10 mouse cellular contexts compared by ENCODE assay signal in genomic region chr16:4598891-4599543, GRCm38 (mm10). TPM values are rescaled to one million over a fixed set of nuclear protein-coding genes. Genes with fewer than 3 reads are reported as not detected.
A peak's percentile ranks its signal among the peaks of the same experiment; 100 is the strongest.
DNase-seq lines count a peak whose midpoint lies in the region; ATAC-seq and TF ChIP-seq lines count a peak whose summit lies in the region.
"Had no signal": no experiment of that assay in that cellular context is flagged by ENCODE, and none has a peak within 500 bp of the region (broad histone marks: within the 10 kb centered on the region; RNA-seq: fewer than 3 reads in every experiment).

No protein-coding gene starts in this region.

- TF ChIP-seq CTCF in forebrain, postnatal 0 days (IDR thresholded peaks at IDR 0.05; ENCODE audit: low read depth), result no peak
- no peak for TF ChIP-seq CTCF in liver, postnatal 0 days (IDR thresholded peaks at IDR 0.05; ENCODE audit: low read depth)

- no peak overlapping the region for H3K9ac ChIP-seq in forebrain, embryonic 12.5 days
- H3K9ac ChIP-seq in forebrain, postnatal 0 days, result no peak overlapping the region
- peak overlapping the region; percentile 26; the same call in 1 of the 2 replicates for H3K9ac ChIP-seq in neural tube, embryonic 11.5 days (ENCODE audit: low read length)
- H3K9ac ChIP-seq in liver, postnatal 0 days (replicated peaks), result no peak overlapping the region

- no peak for TF ChIP-seq EP300 in liver, postnatal 0 days (IDR thresholded peaks at IDR 0.05; ENCODE audit: low read depth)

- no peak for DNase-seq in forebrain, postnatal 0 days
- DNase-seq in neural tube, embryonic 11.5 days (ENCODE audit: low spot score), result peak; percentile 63
- no peak for DNase-seq in neural tube, embryonic 10.5 days (ENCODE audit: extremely low spot score, low spot score)
- DNase-seq in limb, embryonic 10.5 days (ENCODE audit: low spot score), result peak; percentile 36
- DNase-seq in MN1 (ENCODE audit: low spot score), result no peak
- DNase-seq in liver, postnatal 0 days, result no peak
- no peak for DNase-seq in adrenal gland, adult 18-20 months (ENCODE audit: low spot score in 2 of 2)
- DNase-seq: adrenal gland, adult 8-10 months had no signal

- H3K27ac ChIP-seq in forebrain, embryonic 12.5 days, result peak overlapping the region; percentile 70
- no peak overlapping the region for H3K27ac ChIP-seq in forebrain, postnatal 0 days (ENCODE audit: low read depth, low read length)
- peak overlapping the region; percentile 34; the same call in 1 of the 2 replicates for H3K27ac ChIP-seq in neural tube, embryonic 11.5 days (ENCODE audit: low read depth, low read length)
- H3K27ac ChIP-seq in limb, embryonic 10.5 days, result peak overlapping the region; percentile 59
- no peak overlapping the region for H3K27ac ChIP-seq in liver, postnatal 0 days (ENCODE audit: low read depth)
- H3K27ac ChIP-seq: left cerebral cortex, adult 2 months had no signal

- H3K4me2 ChIP-seq in forebrain, embryonic 12.5 days, result peak overlapping the region; percentile 93
- H3K4me2 ChIP-seq in forebrain, postnatal 0 days (ENCODE audit: low read depth), result no peak overlapping the region
- H3K4me2 ChIP-seq in neural tube, embryonic 11.5 days (ENCODE audit: low read depth), result peak overlapping the region; percentile 99
- H3K4me2 ChIP-seq in liver, postnatal 0 days (ENCODE audit: low read depth, low read length), result no peak overlapping the region

- 34% methylated on average over 6 of the region's 6 CpGs for WGBS in forebrain, embryonic 12.5 days
- WGBS in forebrain, postnatal 0 days, result 25% methylated on average over 6 of the region's 6 CpGs
- WGBS in neural tube, embryonic 11.5 days, result 18% methylated on average over 6 of the region's 6 CpGs
- 18% methylated on average over 6 of the region's 6 CpGs for WGBS in limb, embryonic 10.5 days
- 41% methylated on average over 6 of the region's 6 CpGs for WGBS in liver, postnatal 0 days (ENCODE audit: insufficient replicate concordance)

- no peak for ATAC-seq in forebrain, embryonic 12.5 days (ENCODE audit: low FRiP score)
- no peak for ATAC-seq in forebrain, postnatal 0 days
- no peak for ATAC-seq in neural tube, embryonic 11.5 days (ENCODE audit: insufficient read depth, low FRiP score, low TSS enrichment)
- ATAC-seq in liver, postnatal 0 days, result no peak

- peaks cover 87% of the 10 kb centered on the region for H3K4me1 ChIP-seq in forebrain, embryonic 12.5 days
- H3K4me1 ChIP-seq in forebrain, postnatal 0 days (ENCODE audit: insufficient read depth), result peaks cover 27% of the 10 kb centered on the region
- H3K4me1 ChIP-seq in neural tube, embryonic 11.5 days (ENCODE audit: control insufficient read depth, insufficient read depth, low read length), result peaks cover 78% of the 10 kb centered on the region
- H3K4me1 ChIP-seq in limb, embryonic 10.5 days, result peaks cover 96% of the 10 kb centered on the region
- peaks cover 21% of the 10 kb centered on the region for H3K4me1 ChIP-seq in liver, postnatal 0 days (ENCODE audit: insufficient read depth)

- H3K36me3 ChIP-seq in forebrain, embryonic 12.5 days (replicated peaks), result no peaks in the 10 kb centered on the region
- H3K36me3 ChIP-seq in forebrain, postnatal 0 days (ENCODE audit: insufficient read depth), result no peaks in the 10 kb centered on the region
- H3K36me3 ChIP-seq in neural tube, embryonic 11.5 days (ENCODE audit: control insufficient read depth, insufficient read depth, low read length), result no peaks in the 10 kb centered on the region
- 0 out of 2 replicates have a peak, but pooled peaks cover 9% of the 10 kb centered on the region for H3K36me3 ChIP-seq in limb, embryonic 10.5 days
- no peaks in the 10 kb centered on the region for H3K36me3 ChIP-seq in liver, postnatal 0 days (replicated peaks; ENCODE audit: insufficient read depth, low read length)

- no peaks in the 10 kb centered on the region for H3K9me3 ChIP-seq in forebrain, embryonic 12.5 days
- no peaks in the 10 kb centered on the region for H3K9me3 ChIP-seq in forebrain, postnatal 0 days (ENCODE audit: low read length)
- no peaks in the 10 kb centered on the region for H3K9me3 ChIP-seq in neural tube, embryonic 11.5 days (ENCODE audit: control insufficient read depth, low read length)
- no peaks in the 10 kb centered on the region for H3K9me3 ChIP-seq in limb, embryonic 10.5 days (replicated peaks)
- H3K9me3 ChIP-seq in liver, postnatal 0 days (ENCODE audit: low read length), result no peaks in the 10 kb centered on the region

- H3K4me3 ChIP-seq in forebrain, embryonic 12.5 days (replicated peaks), result no peak overlapping the region
- no peak overlapping the region for H3K4me3 ChIP-seq in forebrain, postnatal 0 days (ENCODE audit: low read depth, low read length)
- H3K4me3 ChIP-seq in neural tube, embryonic 11.5 days (ENCODE audit: low read depth, low read length), result 0 out of 2 replicates have a peak overlapping the region, but pooled peaks have one; percentile 10
- H3K4me3 ChIP-seq in limb, embryonic 10.5 days, result peak overlapping the region; percentile 26
- no peak overlapping the region for H3K4me3 ChIP-seq in liver, postnatal 0 days (ENCODE audit: low read depth, low read length)
- H3K4me3 ChIP-seq: left cerebral cortex, adult 2 months had no signal

- no peaks in the 10 kb centered on the region for H3K27me3 ChIP-seq in forebrain, embryonic 12.5 days
- H3K27me3 ChIP-seq in forebrain, postnatal 0 days (ENCODE audit: insufficient read depth, low read length), result no peaks in the 10 kb centered on the region
- H3K27me3 ChIP-seq in neural tube, embryonic 11.5 days (ENCODE audit: control insufficient read depth, insufficient read depth, low read length), result no peaks in the 10 kb centered on the region
- no peaks in the 10 kb centered on the region for H3K27me3 ChIP-seq in limb, embryonic 10.5 days (ENCODE audit: low read depth, poor library complexity, severe bottlenecking)
- peaks cover 15% of the 10 kb centered on the region for H3K27me3 ChIP-seq in liver, postnatal 0 days (ENCODE audit: insufficient read depth, low read length)

RNA-seq across cellular contexts. Expression of gene Glis2, which starts 4.5 kb away (rescaled TPM):
- 22.0 and 26.6 TPM in 2 replicates for polyA plus RNA-seq in forebrain, embryonic 12.5 days (2016; fragmentation: Nextera tagmentation; extraction: Ambion mirVana)
- 13.3 and 15.2 TPM in 2 replicates for total RNA-seq in forebrain, postnatal 0 days (2014; rRNA removed)
- polyA plus RNA-seq in forebrain, postnatal 0 days (2015; fragmentation: Nextera tagmentation; extraction: Ambion mirVana), result 7.1 and 11.6 TPM in 2 replicates
- polyA plus RNA-seq in neural tube, embryonic 11.5 days (2014; fragmentation: Nextera tagmentation; extraction: Ambion mirVana), result 32.4 and 37.0 TPM in 2 replicates
- 27.0 and 30.7 TPM in 2 replicates for polyA plus RNA-seq in limb, embryonic 10.5 days (2016; fragmentation: Nextera tagmentation; extraction: Ambion mirVana)
- 1.7 and 1.9 TPM in 2 replicates for polyA plus RNA-seq in liver, postnatal 0 days (2015; fragmentation: Nextera tagmentation; extraction: Ambion mirVana)
- total RNA-seq in adrenal gland, adult 18-20 months (2021), result 10 to 100 TPM; 11.3 to 11.5 TPM

RNA-seq across cellular contexts. Expression of gene Pam16, which starts 25.8 kb away (rescaled TPM):
- polyA plus RNA-seq in forebrain, embryonic 12.5 days (2016; fragmentation: Nextera tagmentation; extraction: Ambion mirVana), result 114 TPM in 2 replicates
- 52.2 and 54.5 TPM in 2 replicates for total RNA-seq in forebrain, postnatal 0 days (2014; rRNA removed)
- polyA plus RNA-seq in forebrain, postnatal 0 days (2015; fragmentation: Nextera tagmentation; extraction: Ambion mirVana), result 138 and 161 TPM in 2 replicates
- 94.3 and 108 TPM in 2 replicates for polyA plus RNA-seq in neural tube, embryonic 11.5 days (2014; fragmentation: Nextera tagmentation; extraction: Ambion mirVana)
- 108 and 113 TPM in 2 replicates for polyA plus RNA-seq in limb, embryonic 10.5 days (2016; fragmentation: Nextera tagmentation; extraction: Ambion mirVana)
- 59.7 and 66.3 TPM in 2 replicates for polyA plus RNA-seq in liver, postnatal 0 days (2015; fragmentation: Nextera tagmentation; extraction: Ambion mirVana)
- 100 to 1,000 TPM; 117 to 118 TPM for total RNA-seq in adrenal gland, adult 18-20 months (2021)

RNA-seq across cellular contexts. Expression of gene Tfap4, which starts 39.4 kb away (rescaled TPM):
- polyA plus RNA-seq in forebrain, embryonic 12.5 days (2016; fragmentation: Nextera tagmentation; extraction: Ambion mirVana), result 20.9 and 22.6 TPM in 2 replicates
- 9.1 and 10.2 TPM in 2 replicates for total RNA-seq in forebrain, postnatal 0 days (2014; rRNA removed)
- polyA plus RNA-seq in forebrain, postnatal 0 days (2015; fragmentation: Nextera tagmentation; extraction: Ambion mirVana), result 6.4 and 8.0 TPM in 2 replicates
- 16.1 and 17.8 TPM in 2 replicates for polyA plus RNA-seq in neural tube, embryonic 11.5 days (2014; fragmentation: Nextera tagmentation; extraction: Ambion mirVana)
- polyA plus RNA-seq in limb, embryonic 10.5 days (2016; fragmentation: Nextera tagmentation; extraction: Ambion mirVana), result 41.4 and 48.5 TPM in 2 replicates
- polyA plus RNA-seq in liver, postnatal 0 days (2015; fragmentation: Nextera tagmentation; extraction: Ambion mirVana), result 3.9 and 5.6 TPM in 2 replicates
- 1 to 10 TPM; 5.1 to 5.7 TPM for total RNA-seq in adrenal gland, adult 18-20 months (2021)

RNA-seq across cellular contexts. Expression of gene Vasn, which starts 40.7 kb away (rescaled TPM):
- 5.2 and 6.8 TPM in 2 replicates for polyA plus RNA-seq in forebrain, embryonic 12.5 days (2016; fragmentation: Nextera tagmentation; extraction: Ambion mirVana)
- 5.5 and 6.5 TPM in 2 replicates for total RNA-seq in forebrain, postnatal 0 days (2014; rRNA removed)
- polyA plus RNA-seq in forebrain, postnatal 0 days (2015; fragmentation: Nextera tagmentation; extraction: Ambion mirVana), result 3.0 and 3.6 TPM in 2 replicates
- 10.5 and 11.1 TPM in 2 replicates for polyA plus RNA-seq in neural tube, embryonic 11.5 days (2014; fragmentation: Nextera tagmentation; extraction: Ambion mirVana)
- 22.5 and 28.3 TPM in 2 replicates for polyA plus RNA-seq in limb, embryonic 10.5 days (2016; fragmentation: Nextera tagmentation; extraction: Ambion mirVana)
- 1.6 and 1.9 TPM in 2 replicates for polyA plus RNA-seq in liver, postnatal 0 days (2015; fragmentation: Nextera tagmentation; extraction: Ambion mirVana)
- total RNA-seq in adrenal gland, adult 18-20 months (2021), result 10 to 100 TPM; 10.0 to 15.3 TPM

RNA-seq across cellular contexts. Expression of gene Dnaja3, which starts 40.8 kb away (rescaled TPM):
- polyA plus RNA-seq in forebrain, embryonic 12.5 days (2016; fragmentation: Nextera tagmentation; extraction: Ambion mirVana), result 51.4 and 58.0 TPM in 2 replicates
- total RNA-seq in forebrain, postnatal 0 days (2014; rRNA removed), result 47.2 and 51.5 TPM in 2 replicates
- 37.5 and 48.6 TPM in 2 replicates for polyA plus RNA-seq in forebrain, postnatal 0 days (2015; fragmentation: Nextera tagmentation; extraction: Ambion mirVana)
- 54.2 and 56.6 TPM in 2 replicates for polyA plus RNA-seq in neural tube, embryonic 11.5 days (2014; fragmentation: Nextera tagmentation; extraction: Ambion mirVana)
- polyA plus RNA-seq in limb, embryonic 10.5 days (2016; fragmentation: Nextera tagmentation; extraction: Ambion mirVana), result 64.1 and 70.2 TPM in 2 replicates
- 66.0 and 70.5 TPM in 2 replicates for polyA plus RNA-seq in liver, postnatal 0 days (2015; fragmentation: Nextera tagmentation; extraction: Ambion mirVana)
- total RNA-seq in adrenal gland, adult 18-20 months (2021), result 100 to 1,000 TPM; 132 to 145 TPM

Comparison
In these comparisons a context has a peak if more than half of its experiments do, and no peak if none do; other contexts are left out.
1. H3K27ac ChIP-seq: peak in forebrain, embryonic 12.5 days (single experiment), neural tube, embryonic 11.5 days (single experiment) and limb, embryonic 10.5 days (single experiment); none in forebrain, postnatal 0 days (single experiment) and liver, postnatal 0 days (single experiment).
2. H3K4me2 ChIP-seq: peak in forebrain, embryonic 12.5 days (single experiment) and neural tube, embryonic 11.5 days (single experiment); none in forebrain, postnatal 0 days (single experiment) and liver, postnatal 0 days (single experiment).
3. DNase-seq: peak in neural tube, embryonic 11.5 days (single experiment) and limb, embryonic 10.5 days (single experiment); none in forebrain, postnatal 0 days (single experiment), neural tube, embryonic 10.5 days (single experiment), MN1 (single experiment), liver, postnatal 0 days (single experiment) and adrenal gland, adult 18-20 months (0 of 2).
4. H3K4me3 ChIP-seq: peak in neural tube, embryonic 11.5 days (single experiment) and limb, embryonic 10.5 days (single experiment); none in forebrain, embryonic 12.5 days (single experiment), forebrain, postnatal 0 days (single experiment) and liver, postnatal 0 days (single experiment).